12 mouse cellular contexts compared by ENCODE assay signal in the genomic region with DNA sequence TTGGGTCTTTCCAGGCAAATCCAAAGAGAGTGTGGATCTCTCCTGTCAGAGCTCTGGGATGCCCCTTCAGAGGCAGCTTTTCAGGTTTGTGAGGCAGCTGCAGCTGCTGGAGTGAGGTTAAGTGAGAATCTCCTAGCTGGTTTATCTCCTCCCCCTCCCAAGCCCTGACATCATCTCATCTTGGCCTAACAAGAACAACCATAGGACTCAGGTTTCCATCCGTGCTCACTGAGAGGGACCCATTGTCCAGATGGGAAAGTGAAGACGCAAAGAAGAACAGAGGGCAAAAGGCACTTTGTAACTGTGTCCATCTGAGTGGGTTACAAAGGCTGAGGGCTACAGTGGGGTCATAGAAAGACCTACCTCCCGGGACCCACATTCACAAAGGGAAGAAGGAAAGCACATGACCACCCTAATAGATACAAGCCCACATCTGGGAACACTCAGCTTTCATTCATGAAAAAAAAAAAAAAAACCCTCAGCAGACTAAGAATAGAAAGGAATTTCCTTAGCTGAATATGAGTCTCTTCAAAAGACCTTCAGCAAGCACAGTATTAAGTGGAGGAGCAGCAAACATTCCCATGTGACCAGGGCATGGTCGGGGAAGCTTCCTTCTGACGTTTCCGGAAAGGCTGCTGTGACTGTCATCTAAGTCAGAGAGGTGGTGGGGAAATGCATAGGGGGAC. TPM values are rescaled to one million over a fixed set of nuclear protein-coding genes. Genes with fewer than 3 reads are reported as not detected.
DNase-seq lines count a peak whose midpoint lies in the region; ATAC-seq and TF ChIP-seq lines count a peak whose summit lies in the region.
"Had no signal": no experiment of that assay in that cellular context is flagged by ENCODE, and none has a peak within 500 bp of the region (broad histone marks: within the 10 kb centered on the region; RNA-seq: fewer than 3 reads in every experiment).

No protein-coding gene starts in this region.

- no peak for ATAC-seq in liver, embryonic 12.5 days
- peak; percentile 36; the same call in 1 of the 2 replicates for ATAC-seq in stomach, embryonic 15.5 days (ENCODE audit: insufficient read depth, low FRiP score, low read depth)
- ATAC-seq in hindbrain, postnatal 0 days: no peak

- WGBS in liver, embryonic 12.5 days (ENCODE audit: insufficient replicate concordance): 43% methylated on average over 6 of the region's 6 CpGs
- 37% methylated on average over 6 of the region's 6 CpGs for WGBS in heart, embryonic 10.5 days
- 37% methylated on average over 6 of the region's 6 CpGs for WGBS in stomach, embryonic 15.5 days
- 56% methylated on average over 6 of the region's 6 CpGs for WGBS in hindbrain, postnatal 0 days

- TF ChIP-seq CTCF in hindbrain, postnatal 0 days (IDR thresholded peaks at IDR 0.05; ENCODE audit: low read depth): no peak

- no peak overlapping the region for H3K27ac ChIP-seq in liver, embryonic 12.5 days
- H3K27ac ChIP-seq in heart, embryonic 10.5 days: peak overlapping the region; percentile 19; the same call in 1 of the 2 replicates
- H3K27ac ChIP-seq in stomach, embryonic 15.5 days: peak overlapping the region; percentile 48
- H3K27ac ChIP-seq in hindbrain, postnatal 0 days: no peak overlapping the region
- H3K27ac ChIP-seq: hindbrain, embryonic 13.5 days; midbrain, embryonic 12.5 days had no signal

- H3K4me2 ChIP-seq in liver, embryonic 12.5 days: no peak overlapping the region
- no peak overlapping the region for H3K4me2 ChIP-seq in stomach, embryonic 15.5 days
- H3K4me2 ChIP-seq in hindbrain, postnatal 0 days (ENCODE audit: low read depth, low read length): no peak overlapping the region
- H3K4me2 ChIP-seq: hindbrain, embryonic 13.5 days; midbrain, embryonic 12.5 days had no signal

- no peak overlapping the region for H3K9ac ChIP-seq in liver, embryonic 12.5 days
- H3K9ac ChIP-seq in stomach, embryonic 15.5 days: no peak overlapping the region
- H3K9ac ChIP-seq in hindbrain, postnatal 0 days (replicated peaks; ENCODE audit: low read length): no peak overlapping the region
- H3K9ac ChIP-seq: hindbrain, embryonic 13.5 days; midbrain, embryonic 12.5 days had no signal

- peak; percentile 9 for DNase-seq in liver
- DNase-seq in heart, embryonic 10.5 days (ENCODE audit: low spot score): no peak
- DNase-seq in kidney, postnatal 10 days: peak; percentile 63
- no peak for DNase-seq in urinary bladder, postnatal 10 days (ENCODE audit: low spot score)
- DNase-seq in hindbrain, postnatal 0 days (ENCODE audit: low spot score): no peak
- no peak for DNase-seq in frontal cortex, postnatal 25 days (ENCODE audit: low spot score in 2 of 2)
- DNase-seq: cerebellum, adult 8-10 months had no signal

- no peaks in the 10 kb centered on the region for H3K4me1 ChIP-seq in liver, embryonic 12.5 days
- peaks cover 14% of the 10 kb centered on the region; the same call in 1 of the 2 replicates for H3K4me1 ChIP-seq in heart, embryonic 10.5 days
- H3K4me1 ChIP-seq in stomach, embryonic 15.5 days: peaks cover 7% of the 10 kb centered on the region; the same call in 1 of the 2 replicates
- H3K4me1 ChIP-seq in hindbrain, postnatal 0 days (ENCODE audit: insufficient read depth, low read length): no peaks in the 10 kb centered on the region
- H3K4me1 ChIP-seq: hindbrain, embryonic 13.5 days; midbrain, embryonic 12.5 days had no signal

- no peaks in the 10 kb centered on the region for H3K36me3 ChIP-seq in liver, embryonic 12.5 days
- no peaks in the 10 kb centered on the region for H3K36me3 ChIP-seq in heart, embryonic 10.5 days
- no peaks in the 10 kb centered on the region for H3K36me3 ChIP-seq in stomach, embryonic 15.5 days
- H3K36me3 ChIP-seq in hindbrain, postnatal 0 days (ENCODE audit: insufficient read depth, low read length): no peaks in the 10 kb centered on the region
- H3K36me3 ChIP-seq: hindbrain, embryonic 13.5 days; midbrain, embryonic 12.5 days had no signal

- no peaks in the 10 kb centered on the region for H3K9me3 ChIP-seq in liver, embryonic 12.5 days (replicated peaks)
- no peaks in the 10 kb centered on the region for H3K9me3 ChIP-seq in heart, embryonic 10.5 days
- H3K9me3 ChIP-seq in stomach, embryonic 15.5 days: no peaks in the 10 kb centered on the region
- no peaks in the 10 kb centered on the region for H3K9me3 ChIP-seq in hindbrain, postnatal 0 days (ENCODE audit: low read length)
- H3K9me3 ChIP-seq: hindbrain, embryonic 13.5 days; midbrain, embryonic 12.5 days had no signal

- H3K27me3 ChIP-seq in liver, embryonic 12.5 days (replicated peaks): no peaks in the 10 kb centered on the region
- H3K27me3 ChIP-seq in heart, embryonic 10.5 days (ENCODE audit: insufficient read depth, poor library complexity, severe bottlenecking): no peaks in the 10 kb centered on the region
- H3K27me3 ChIP-seq in stomach, embryonic 15.5 days (replicated peaks): no peaks in the 10 kb centered on the region
- no peaks in the 10 kb centered on the region for H3K27me3 ChIP-seq in hindbrain, postnatal 0 days (ENCODE audit: insufficient read depth, low read length)
- H3K27me3 ChIP-seq: hindbrain, embryonic 13.5 days; midbrain, embryonic 12.5 days had no signal

- no peak overlapping the region for H3K4me3 ChIP-seq in liver, embryonic 12.5 days
- H3K4me3 ChIP-seq in heart, embryonic 10.5 days: no peak overlapping the region
- H3K4me3 ChIP-seq in stomach, embryonic 15.5 days (replicated peaks): no peak overlapping the region
- no peak overlapping the region for H3K4me3 ChIP-seq in hindbrain, postnatal 0 days (ENCODE audit: low read length)
- H3K4me3 ChIP-seq: hindbrain, embryonic 13.5 days; midbrain, embryonic 12.5 days had no signal

RNA-seq across cellular contexts. Expression of a gene that starts 44.9 kb away (rescaled TPM):
- polyA plus RNA-seq in liver, embryonic 12.5 days (2016; fragmentation: Nextera tagmentation; extraction: Ambion mirVana): 37.6 and 38.6 TPM in 2 replicates
- 52.7 and 62.5 TPM in 2 replicates for polyA plus RNA-seq in heart, embryonic 10.5 days (2016; fragmentation: Nextera tagmentation; extraction: Ambion mirVana)
- polyA plus RNA-seq in stomach, embryonic 15.5 days (2015; fragmentation: Nextera tagmentation; extraction: Ambion mirVana): 32.8 and 35.9 TPM in 2 replicates
- 1.9 and 2.6 TPM in 2 replicates for total RNA-seq in hindbrain, postnatal 0 days (2014; rRNA removed)
- 10.5 and 11.8 TPM in 2 replicates for polyA plus RNA-seq in hindbrain, postnatal 0 days (2015; fragmentation: Nextera tagmentation; extraction: Ambion mirVana)

RNA-seq across cellular contexts. Expression of a gene that starts 45.0 kb away (rescaled TPM):
- polyA plus RNA-seq in liver, embryonic 12.5 days (2016; fragmentation: Nextera tagmentation; extraction: Ambion mirVana): 19.9 and 20.2 TPM in 2 replicates
- polyA plus RNA-seq in heart, embryonic 10.5 days (2016; fragmentation: Nextera tagmentation; extraction: Ambion mirVana): 38.4 and 43.5 TPM in 2 replicates
- polyA plus RNA-seq in stomach, embryonic 15.5 days (2015; fragmentation: Nextera tagmentation; extraction: Ambion mirVana): 41.7 and 43.9 TPM in 2 replicates
- 68.2 and 71.7 TPM in 2 replicates for total RNA-seq in hindbrain, postnatal 0 days (2014; rRNA removed)
- polyA plus RNA-seq in hindbrain, postnatal 0 days (2015; fragmentation: Nextera tagmentation; extraction: Ambion mirVana): 72.4 and 73.2 TPM in 2 replicates

RNA-seq across cellular contexts. Expression of a gene that starts 45.2 kb away (rescaled TPM):
- polyA plus RNA-seq in liver, embryonic 12.5 days (2016; fragmentation: Nextera tagmentation; extraction: Ambion mirVana): 0.21 and 0.42 TPM in 2 replicates
- 4.8 and 6.4 TPM in 2 replicates for polyA plus RNA-seq in heart, embryonic 10.5 days (2016; fragmentation: Nextera tagmentation; extraction: Ambion mirVana)
- polyA plus RNA-seq in stomach, embryonic 15.5 days (2015; fragmentation: Nextera tagmentation; extraction: Ambion mirVana): 4.1 and 4.2 TPM in 2 replicates
- total RNA-seq in hindbrain, postnatal 0 days (2014; rRNA removed): 18.3 and 24.2 TPM in 2 replicates
- polyA plus RNA-seq in hindbrain, postnatal 0 days (2015; fragmentation: Nextera tagmentation; extraction: Ambion mirVana): 10.3 and 12.6 TPM in 2 replicates
- total RNA-seq: MEL had no signal

Comparison
In these comparisons a context has a peak if more than half of its experiments do, and no peak if none do; other contexts are left out.
1. DNase-seq: peak in liver (single experiment) and kidney, postnatal 10 days (single experiment); none in heart, embryonic 10.5 days (single experiment), urinary bladder, postnatal 10 days (single experiment), hindbrain, postnatal 0 days (single experiment) and frontal cortex, postnatal 25 days (0 of 2).
2. H3K27ac ChIP-seq: peak in heart, embryonic 10.5 days (single experiment) and stomach, embryonic 15.5 days (single experiment); none in liver, embryonic 12.5 days (single experiment) and hindbrain, postnatal 0 days (single experiment).